Mouse (Mus musculus) liver, adult 2 months (tissue): ENCODE measurements around the gene Cdk14. TPM values are rescaled to one million over a fixed set of nuclear protein-coding genes. Genes with fewer than 3 reads are reported as not detected.
"Not testable (repeated sequence)": the region's sequence is repeated elsewhere in the genome, so short reads cannot be mapped to it uniquely, and the experiment has no call there.

Experiments used
- DNase-seq: peaks from one replicate; pipeline ENCODE4 v3.0.0-alpha.2; 2011; ENCODE audit warnings: low read depth, low spot score; ENCODE audit errors: extremely low read depth
- H3K27ac ChIP-seq: fragments of 200-500 bp; replicated peaks from 2 replicates; pipeline ENCODE4 v1.5.1; 2012; ENCODE audit warnings: low read depth, mild to moderate bottlenecking, control low read depth, inconsistent platforms, low read length; ENCODE audit not compliant: insufficient read depth
- H3K27me3 ChIP-seq: fragments of 200-500 bp; 2 replicates; pipeline ENCODE4 v1.6.1; 2012; ENCODE audit warnings: mild to moderate bottlenecking, moderate library complexity, low read length, inconsistent platforms; ENCODE audit not compliant: control insufficient read depth, insufficient read depth
- H3K36me3 ChIP-seq: fragments of 200-500 bp; 2 replicates; pipeline ENCODE4 v1.6.1; 2012; ENCODE audit warnings: low read length, inconsistent platforms; ENCODE audit not compliant: control insufficient read depth, insufficient read depth
- H3K4me1 ChIP-seq: fragments of 200-500 bp; 2 replicates; pipeline ENCODE4 v1.6.1; 2011; ENCODE audit warnings: low read length; ENCODE audit not compliant: control insufficient read depth, insufficient read depth
- H3K4me3 ChIP-seq: fragments of 200-500 bp; 2 replicates; pipeline ENCODE4 v1.5.1; 2011; ENCODE audit warnings: low read depth, mild to moderate bottlenecking, control low read depth, low read length, moderate library complexity; ENCODE audit not compliant: insufficient read depth
- H3K79me2 ChIP-seq: fragments of 200-500 bp; 2 replicates; pipeline ENCODE4 v1.6.1; 2012; ENCODE audit warnings: inconsistent platforms, mild to moderate bottlenecking, low read length, moderate library complexity; ENCODE audit not compliant: control insufficient read depth, insufficient read depth
- H3K9ac ChIP-seq: fragments of 200-500 bp; 2 replicates; pipeline ENCODE4 v1.6.1; 2012; ENCODE audit warnings: low read depth, mild to moderate bottlenecking, control low read depth, inconsistent platforms, low read length
- CTCF ChIP-seq: fragments of 200-500 bp; IDR thresholded peaks from 2 replicates; pipeline ENCODE4 v1.5.1; 2011; ENCODE audit warnings: low read depth, low read length, control low read depth
- POLR2A ChIP-seq: fragments of 200-500 bp; IDR thresholded peaks from 2 replicates; pipeline ENCODE4 v1.6.1; 2011; ENCODE audit warnings: low read length, control low read depth; ENCODE audit not compliant: insufficient read depth; ENCODE audit errors: extremely low read depth
- WGBS: fragments of 180-500 bp; shearing (Covaris S2); methylation state at CpG from one replicate; pipeline ENCODE4 v1.1.7; 2018; 5-methylcytosine and 5-hydroxymethylcytosine counted together
- polyA plus RNA-seq: library from polyadenylated mRNA; depleted of rRNA; stranded (reverse); fragments of >200 nt; gene quantifications from 2 replicates; pipeline ENCODE4 v1.2.3, GENCODE M21; 2012
- total RNA-seq: library from RNA; depleted of rRNA; stranded (reverse); fragments of >200 nt; gene quantifications from 2 replicates; pipeline ENCODE4 v1.2.3, GENCODE M21; 2014

The Cdk14 gene
- total and polyA plus RNA-seq, 2 experiments, result 0.31 to 2.7 TPM

DNA sequence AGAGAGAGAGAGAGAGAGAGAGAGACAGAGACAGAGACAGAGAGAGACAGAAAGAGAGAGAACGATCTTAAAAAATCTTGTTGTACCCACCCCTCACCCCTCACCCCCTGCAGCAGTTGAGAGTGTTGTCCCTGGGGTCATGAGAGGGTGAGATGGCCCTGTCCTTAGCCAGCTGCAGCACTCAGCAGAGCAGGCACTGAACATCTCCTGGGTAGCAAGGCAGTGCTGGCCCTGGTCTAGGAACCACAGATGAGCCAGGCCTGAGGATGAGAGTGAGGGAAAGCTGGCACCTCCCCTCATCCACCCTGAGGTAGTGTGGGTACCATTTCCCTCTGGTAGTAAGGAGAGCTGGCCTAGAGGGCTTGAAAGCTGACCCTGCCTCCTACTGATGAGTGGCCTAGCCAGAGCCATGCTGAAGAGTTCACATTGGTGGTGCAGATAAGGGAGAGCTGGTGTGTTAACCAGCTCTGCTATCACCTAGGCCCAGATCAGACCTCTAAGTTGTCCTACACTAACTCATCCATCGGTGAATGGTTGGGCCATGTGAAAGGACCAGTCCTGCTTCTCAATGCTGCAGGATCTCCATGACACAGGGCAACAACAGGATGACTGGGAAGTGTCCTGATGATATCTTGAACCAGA lies 173.5 kb downstream of the Cdk14 start:
- WGBS, result 93% methylated on average over 2 of the region's 2 CpGs
- Histone ChIP-seq H3K36me3 (no peaks in the 10 kb centered on the region), H3K4me1 (no peaks in the 10 kb centered on the region), H3K9ac (no peak overlapping the region), H3K79me2 (no peaks in the 10 kb centered on the region), H3K27me3 (no peaks in the 10 kb centered on the region), H3K4me3 (no peak overlapping the region), H3K27ac (no peak overlapping the region)
- DNase-seq, result no peak
- TF ChIP-seq CTCF, result no peak
- TF ChIP-seq POLR2A, result no peak

DNA sequence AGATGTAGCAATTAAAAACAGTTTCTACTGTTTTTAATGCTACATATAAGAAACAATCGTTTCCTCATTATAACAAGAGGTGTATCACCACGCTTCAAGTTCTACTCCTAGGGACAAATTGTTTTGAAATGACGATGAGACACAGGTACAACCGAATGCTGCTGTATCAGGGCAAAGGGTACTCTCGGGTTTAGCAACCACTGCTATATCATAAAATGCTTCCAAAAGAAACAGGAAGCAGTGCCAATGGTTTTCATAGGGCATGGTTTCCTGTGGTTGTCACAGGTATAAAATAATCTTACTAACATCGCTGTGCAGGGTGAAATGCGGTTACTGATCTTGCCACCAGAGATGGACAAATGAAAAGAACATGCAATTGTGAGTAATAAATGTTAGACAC lies 174.9 kb downstream of the Cdk14 start:
- Histone ChIP-seq H3K27me3 (no peaks in the 10 kb centered on the region), H3K79me2 (no peaks in the 10 kb centered on the region), H3K4me3 (no peak overlapping the region), H3K9ac (no peak overlapping the region), H3K27ac (no peak overlapping the region), H3K36me3 (no peaks in the 10 kb centered on the region), H3K4me1 (no peaks in the 10 kb centered on the region)
- TF ChIP-seq POLR2A (no peak), CTCF (no peak)
- no peak for DNase-seq
- WGBS, result 93% methylated on average over 7 of the region's 7 CpGs

DNA sequence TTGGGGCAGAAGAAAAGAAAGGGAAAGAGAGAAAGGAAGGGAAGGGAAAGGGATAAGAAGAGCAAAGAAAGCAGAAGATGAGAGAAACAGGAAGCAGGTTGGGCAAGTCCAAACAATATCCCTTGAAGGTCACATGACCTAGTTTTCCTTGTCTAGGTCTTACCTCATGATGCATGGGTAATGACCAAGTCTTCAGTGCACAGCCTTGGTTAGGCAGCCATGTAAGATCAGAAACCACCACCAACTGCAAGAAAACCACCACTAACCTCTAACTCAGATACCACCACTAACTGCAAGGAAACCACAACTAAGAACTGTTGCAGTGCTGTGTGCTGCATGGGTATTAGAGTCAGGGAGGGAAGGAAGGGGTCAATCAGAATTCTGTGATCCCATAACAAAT lies 176.5 kb downstream of the Cdk14 start:
- no peaks in the 10 kb centered on the region for H3K36me3 ChIP-seq
- H3K9ac ChIP-seq, result no peak overlapping the region
- H3K4me1 ChIP-seq, result no peaks in the 10 kb centered on the region
- H3K4me3 ChIP-seq, result no peak overlapping the region
- no peak for TF ChIP-seq CTCF
- no peak for TF ChIP-seq POLR2A
- no peaks in the 10 kb centered on the region for H3K79me2 ChIP-seq
- no peak for DNase-seq
- H3K27ac ChIP-seq, result no peak overlapping the region
- H3K27me3 ChIP-seq, result no peaks in the 10 kb centered on the region

DNA sequence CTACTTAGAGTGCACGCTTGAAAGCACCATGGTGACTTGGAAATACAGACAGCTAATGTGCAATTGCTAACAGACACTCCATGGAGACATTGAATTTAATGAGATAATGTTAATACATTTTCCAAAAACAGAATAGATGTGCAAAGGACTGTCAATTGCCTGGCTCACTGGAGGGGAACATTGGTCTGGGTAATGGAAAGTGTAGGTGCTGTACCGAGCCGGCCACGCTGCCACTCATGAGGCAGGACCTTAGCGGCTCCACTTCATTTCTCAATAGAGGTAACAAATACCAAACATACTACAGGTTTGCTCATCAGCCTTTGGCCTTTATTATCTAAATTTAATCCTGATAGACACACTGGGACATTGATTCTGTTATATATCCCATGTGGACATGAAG lies 177.4 kb downstream of the Cdk14 start:
- Histone ChIP-seq H3K79me2 (no peaks in the 10 kb centered on the region), H3K36me3 (no peaks in the 10 kb centered on the region), H3K27ac (no peak overlapping the region), H3K4me1 (no peaks in the 10 kb centered on the region), H3K9ac (no peak overlapping the region), H3K27me3 (no peaks in the 10 kb centered on the region), H3K4me3 (no peak overlapping the region)
- TF ChIP-seq POLR2A (no peak), CTCF (no peak)
- 92% methylated on average over 5 of the region's 5 CpGs for WGBS
- DNase-seq, result no peak

DNA sequence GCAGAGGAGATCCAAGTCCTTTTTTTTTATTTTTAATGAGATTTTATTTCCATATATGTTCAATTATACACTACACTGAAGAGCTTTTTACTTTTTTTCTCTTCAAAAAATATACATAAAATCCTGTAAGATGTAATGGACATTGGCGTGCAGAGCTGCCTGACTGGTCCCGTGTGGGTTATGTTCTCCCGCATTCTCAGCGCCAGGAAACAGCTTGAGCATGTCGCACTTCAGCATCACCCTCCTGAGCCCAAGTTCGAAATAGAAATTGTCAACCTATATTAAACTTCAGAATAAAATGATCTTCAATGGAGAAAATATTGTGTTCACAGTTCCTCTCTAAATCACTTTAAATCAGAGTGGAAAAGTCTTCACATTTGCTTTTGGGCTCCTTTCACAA lies 179.0 kb downstream of the Cdk14 start:
- Histone ChIP-seq H3K27ac (no peak overlapping the region), H3K79me2 (no peaks in the 10 kb centered on the region), H3K27me3 (no peaks in the 10 kb centered on the region), H3K36me3 (no peaks in the 10 kb centered on the region), H3K4me3 (no peak overlapping the region), H3K4me1 (no peaks in the 10 kb centered on the region), H3K9ac (no peak overlapping the region)
- TF ChIP-seq CTCF (no peak), POLR2A (no peak)
- no peak for DNase-seq
- WGBS, result 91% methylated on average over 6 of the region's 6 CpGs

DNA sequence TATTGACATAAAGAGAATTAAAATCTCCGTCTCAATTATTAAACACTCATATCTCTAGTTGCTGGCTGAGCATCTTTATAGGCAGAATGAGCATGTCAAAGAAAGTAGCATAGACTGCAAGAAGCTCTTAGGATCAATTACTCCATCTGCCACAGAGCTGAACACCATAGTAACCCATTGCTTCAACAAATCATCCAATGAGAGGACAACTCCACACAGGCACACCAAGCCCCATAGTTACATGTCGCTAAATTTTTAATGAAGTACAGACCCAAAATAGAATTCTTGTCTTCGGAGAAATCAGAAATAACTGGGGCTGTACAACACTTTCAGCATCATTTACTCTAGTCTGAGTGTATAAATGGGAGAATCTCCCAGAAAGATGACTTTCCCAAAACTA lies 180.0 kb downstream of the Cdk14 start:
- H3K36me3 ChIP-seq, result no peaks in the 10 kb centered on the region
- no peaks in the 10 kb centered on the region for H3K4me1 ChIP-seq
- H3K4me3 ChIP-seq, result no peak overlapping the region
- H3K9ac ChIP-seq, result no peak overlapping the region
- no peaks in the 10 kb centered on the region for H3K79me2 ChIP-seq
- no peaks in the 10 kb centered on the region for H3K27me3 ChIP-seq
- DNase-seq, result no peak
- H3K27ac ChIP-seq, result no peak overlapping the region
- WGBS, result 93% methylated on average over 3 of the region's 3 CpGs
- TF ChIP-seq CTCF, result no peak
- no peak for TF ChIP-seq POLR2A

DNA sequence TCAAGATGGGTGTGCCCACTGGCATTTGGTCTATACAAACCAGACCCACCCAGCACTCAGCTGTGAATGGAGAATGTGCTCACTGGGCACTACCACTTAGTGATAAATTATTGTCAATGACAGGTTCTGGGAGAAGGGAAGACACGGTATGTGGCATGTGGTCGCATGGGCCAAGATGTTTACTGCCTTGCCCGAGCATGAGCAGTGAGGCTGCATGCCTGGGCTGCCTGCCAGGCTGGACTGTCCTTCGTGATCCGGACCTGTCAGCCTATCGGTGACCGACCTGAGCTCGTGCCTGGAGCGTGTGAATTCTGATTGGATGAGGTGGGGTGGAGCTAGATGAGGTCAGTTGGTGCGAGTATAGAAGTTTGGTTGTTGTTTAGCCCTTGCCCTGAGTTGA lies 185.2 kb downstream of the Cdk14 start:
- 93% methylated on average over 10 of the region's 10 CpGs for whole genome bisulfite sequencing
- not testable (repeated sequence) for H3K4me1 ChIP-seq, H3K4me3 ChIP-seq, H3K36me3 ChIP-seq, H3K9ac ChIP-seq, H3K79me2 ChIP-seq, DNase-seq, H3K27me3 ChIP-seq, H3K27ac ChIP-seq
